Mouse (Mus musculus): ENCODE results near the gene Gon7.

Gene Gon7

DNA sequence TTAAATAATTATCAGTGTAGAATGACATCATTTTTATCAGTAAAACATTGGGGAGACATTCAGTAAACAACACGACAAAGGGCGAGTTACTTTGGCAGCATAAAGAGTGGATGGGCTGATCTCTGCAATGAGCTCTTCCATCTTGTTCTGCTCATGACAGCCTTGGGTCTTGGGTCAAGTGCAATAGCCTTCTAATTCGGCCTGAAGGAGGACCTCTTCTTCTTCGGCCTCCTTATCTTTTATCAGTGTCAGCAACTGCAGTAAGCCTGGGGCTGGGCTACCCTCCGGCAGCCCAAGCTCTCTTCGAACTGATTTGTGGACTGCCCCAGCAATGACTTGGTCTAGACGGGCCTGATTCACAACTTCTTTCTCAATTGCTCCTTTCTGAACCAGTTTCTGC lies 15.5 kb downstream of the Gon7 start:
- peak; percentile 71 for DNase-seq

DNA sequence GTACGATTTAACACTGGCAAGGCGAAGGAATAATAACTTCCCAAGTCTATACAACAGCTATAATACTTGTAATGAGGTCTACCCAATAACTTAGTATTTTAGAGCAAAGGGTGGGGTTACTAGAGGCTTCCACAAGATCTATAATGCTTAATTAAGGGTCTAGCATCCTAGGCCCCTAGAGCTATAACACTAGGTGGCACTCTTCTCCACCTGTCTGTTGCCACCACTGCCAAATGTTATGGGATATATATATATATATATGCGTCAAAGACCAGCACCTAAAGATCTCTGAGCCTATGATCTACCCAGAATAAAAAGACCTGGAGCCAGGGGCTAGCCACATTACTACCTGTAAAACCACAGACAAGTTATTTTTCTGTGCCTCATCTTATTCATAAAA lies 17.3 kb downstream of the Gon7 start:
- DNase-seq, result no peak

DNA sequence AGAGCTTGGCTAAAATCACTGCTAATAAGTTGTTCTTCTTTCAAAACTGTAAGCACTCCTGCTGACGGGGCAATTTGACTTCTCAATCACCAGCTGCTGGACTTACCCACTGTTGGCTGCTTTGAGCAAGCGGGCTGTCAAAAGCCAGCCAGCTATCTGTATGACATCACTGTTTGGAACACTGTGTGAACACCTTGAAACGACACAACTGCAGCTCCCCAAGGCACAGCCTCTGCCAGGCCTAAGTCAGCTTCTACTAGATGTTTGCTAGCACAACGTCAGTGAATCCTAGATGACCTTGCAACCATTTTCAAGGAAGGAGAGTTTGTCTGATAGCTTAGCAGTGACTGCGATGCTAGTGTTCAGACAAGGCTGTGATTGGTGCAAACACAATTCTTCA lies 18.5 kb downstream of the Gon7 start:
- DNase-seq, result no peak

GRCm38 (mm10) chr12:102733381-102733780 lies 24.2 kb downstream of the Gon7 start:
- DNase-seq, result peak; percentile 92

DNA sequence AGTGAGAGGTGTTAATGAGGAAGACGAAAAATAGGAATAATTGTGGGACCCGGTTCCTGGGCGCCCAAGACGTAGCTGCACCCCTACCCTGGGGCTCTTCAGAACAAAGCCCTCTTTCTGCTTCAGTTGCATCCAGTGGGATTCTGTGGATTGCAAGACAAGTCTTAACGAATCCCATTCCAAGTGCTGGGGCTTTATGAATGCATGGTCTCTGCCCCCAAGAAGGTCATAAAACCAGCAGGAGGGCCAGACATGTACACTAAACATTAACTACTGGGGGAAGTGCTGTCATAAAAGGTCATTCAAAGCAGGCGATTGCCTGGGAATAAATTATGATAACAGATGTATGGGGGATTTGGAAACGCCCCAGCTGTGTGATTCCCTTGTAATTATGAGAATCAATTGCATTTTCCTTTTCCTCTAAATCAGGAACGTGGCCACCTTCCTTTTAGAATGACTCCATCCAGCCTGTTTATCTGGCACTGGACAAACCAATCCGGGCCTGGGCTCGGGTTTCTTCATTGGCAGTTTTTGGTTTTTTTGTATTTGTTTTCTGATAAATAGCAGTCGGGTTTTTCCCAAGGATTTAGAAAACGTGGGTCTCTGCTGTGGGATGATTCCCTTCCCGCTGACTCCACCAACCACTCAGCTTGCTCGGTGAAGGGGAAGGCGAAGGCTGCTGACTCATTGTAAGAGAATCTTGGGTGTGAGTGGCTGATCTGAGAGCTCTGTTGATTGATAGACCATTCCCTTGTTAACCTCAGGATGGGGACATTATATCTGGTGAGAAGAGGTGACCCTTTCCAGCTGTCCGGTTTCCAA lies 26.6 kb downstream of the Gon7 start:
- no peak for DNase-seq

DNA sequence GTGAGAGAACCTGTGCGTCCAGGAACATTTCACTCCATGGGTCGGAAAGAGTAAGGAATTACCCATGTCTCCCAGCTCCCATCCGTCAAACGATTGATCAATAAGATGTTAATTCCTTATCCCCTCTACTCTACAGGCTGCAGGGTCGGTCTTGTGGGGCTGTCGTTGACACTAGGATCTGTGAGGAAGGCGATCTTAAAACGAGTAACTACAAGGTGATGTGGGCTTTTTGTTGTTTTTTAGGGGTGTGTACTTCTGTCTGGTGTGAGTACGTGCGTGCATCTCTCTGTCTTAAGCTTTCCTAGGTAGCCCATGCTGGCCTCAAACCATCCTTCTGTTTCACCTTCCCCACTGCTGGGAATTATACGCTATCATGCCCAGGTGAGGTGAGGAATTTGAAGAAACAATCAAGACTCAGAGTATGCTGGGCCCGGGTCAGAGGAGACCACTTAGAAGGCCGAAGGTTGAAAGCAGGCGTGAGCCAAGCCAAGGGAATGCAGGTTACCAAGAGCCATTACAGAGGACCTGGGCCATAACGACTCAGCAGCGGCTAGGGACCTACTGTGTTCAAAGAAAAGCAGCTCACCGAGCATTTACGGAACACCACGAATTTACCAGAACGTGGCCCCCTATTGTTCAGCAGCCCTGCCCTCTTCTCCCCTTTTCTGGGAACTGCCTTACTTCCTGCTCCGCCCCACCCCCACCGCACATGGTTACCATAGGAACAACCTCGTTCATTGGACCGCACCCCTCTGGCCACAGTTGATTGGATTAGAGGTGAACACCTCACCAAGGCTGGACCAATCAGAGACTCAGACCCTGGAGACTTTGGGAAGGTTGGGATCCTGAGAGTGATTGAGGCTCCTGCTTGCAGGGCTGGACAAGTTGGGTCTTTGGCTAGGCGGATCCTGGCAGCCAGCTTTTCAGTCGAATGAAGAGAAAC lies 27.5 kb downstream of the Gon7 start:
- peak; percentile 97 for DNase-seq

DNA sequence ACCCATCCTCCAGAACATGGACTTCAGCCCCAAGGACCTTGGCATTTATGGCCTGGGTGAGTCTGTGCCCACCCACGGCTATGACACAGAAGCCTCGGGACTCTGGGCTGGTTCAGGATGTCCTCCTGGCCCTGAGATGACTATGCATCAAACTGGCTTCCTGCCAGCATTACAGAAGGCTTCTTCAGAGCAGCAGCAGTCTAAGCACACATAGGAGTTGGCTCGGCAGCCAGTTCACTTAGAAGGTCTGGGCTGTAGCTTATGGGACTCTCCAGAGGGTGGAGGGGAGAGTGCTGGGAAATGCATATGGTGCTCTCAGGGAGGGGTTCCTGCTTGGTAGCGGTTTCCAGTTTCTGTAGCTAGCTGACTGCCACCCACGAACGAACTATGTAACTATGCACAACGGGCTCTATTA lies 31.8 kb downstream of the Gon7 start:
- DNase-seq, result no peak

DNA sequence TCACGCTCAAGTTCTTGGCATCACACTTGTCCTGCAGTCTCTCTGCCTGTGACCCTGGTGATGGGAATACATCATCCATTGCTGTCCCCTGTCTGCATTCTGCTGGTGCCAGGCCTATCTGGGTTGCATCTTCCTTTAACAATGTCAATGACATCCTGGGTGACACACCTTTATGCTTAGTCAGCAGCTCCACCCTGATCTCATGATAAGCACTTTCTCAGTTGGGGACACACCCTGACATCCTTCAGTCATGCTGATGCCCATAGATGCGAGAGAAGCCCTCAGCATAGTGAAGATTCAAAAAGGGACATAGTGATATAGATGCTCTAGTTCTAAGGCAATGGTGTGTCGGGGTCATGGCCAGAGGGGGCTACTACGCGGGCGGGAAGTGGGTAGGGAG lies 32.5 kb downstream of the Gon7 start:
- no peak for DNase-seq

- no peak for DNase-seq
Observed at GRCm38 (mm10) chr12:102723861-102724260, 33.7 kb downstream of the Gon7 start.

DNA sequence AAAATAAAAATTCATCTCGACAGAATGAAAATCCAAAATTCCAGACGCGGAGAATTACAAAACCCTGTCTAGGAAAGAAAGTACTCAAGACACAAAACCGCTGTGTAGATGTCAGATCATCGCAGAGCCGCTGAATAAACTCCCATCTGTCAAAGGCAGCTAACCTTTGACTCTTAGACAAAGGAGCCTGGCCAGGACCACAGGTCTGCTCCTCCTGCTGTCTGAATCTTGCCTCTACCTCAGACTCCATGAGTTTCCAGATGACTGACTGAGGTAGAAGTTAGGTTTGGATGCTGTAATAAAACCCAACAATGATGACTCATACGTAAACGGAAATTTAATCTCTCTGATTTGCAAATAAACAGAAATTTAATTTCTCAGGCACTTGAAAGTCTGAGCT lies 34.6 kb downstream of the Gon7 start:
- no peak for DNase-seq

DNA sequence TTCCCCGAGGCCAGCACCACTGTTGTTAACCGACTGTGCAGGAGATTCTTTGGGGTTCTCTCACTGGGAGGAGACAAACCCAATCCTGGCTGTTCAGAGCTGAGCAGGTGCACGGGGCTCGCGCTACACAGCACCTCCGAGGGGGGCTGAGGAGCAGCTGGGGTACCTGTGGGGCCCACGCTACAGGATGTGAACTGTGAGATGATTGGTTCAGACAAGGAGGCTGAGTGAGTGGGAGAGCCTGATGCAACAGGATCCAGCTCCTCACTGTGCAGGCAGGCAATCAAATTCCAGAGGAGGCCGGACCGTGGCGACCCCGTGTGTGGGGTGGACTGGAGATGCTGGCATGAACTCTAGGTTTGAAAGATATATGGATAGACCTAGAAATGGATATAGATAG lies 35.2 kb downstream of the Gon7 start:
- DNase-seq, result peak; percentile 70

- DNase-seq, result peak; percentile 86
Observed at GRCm38 (mm10) chr12:102719552-102720315, 37.9 kb downstream of the Gon7 start.

DNA sequence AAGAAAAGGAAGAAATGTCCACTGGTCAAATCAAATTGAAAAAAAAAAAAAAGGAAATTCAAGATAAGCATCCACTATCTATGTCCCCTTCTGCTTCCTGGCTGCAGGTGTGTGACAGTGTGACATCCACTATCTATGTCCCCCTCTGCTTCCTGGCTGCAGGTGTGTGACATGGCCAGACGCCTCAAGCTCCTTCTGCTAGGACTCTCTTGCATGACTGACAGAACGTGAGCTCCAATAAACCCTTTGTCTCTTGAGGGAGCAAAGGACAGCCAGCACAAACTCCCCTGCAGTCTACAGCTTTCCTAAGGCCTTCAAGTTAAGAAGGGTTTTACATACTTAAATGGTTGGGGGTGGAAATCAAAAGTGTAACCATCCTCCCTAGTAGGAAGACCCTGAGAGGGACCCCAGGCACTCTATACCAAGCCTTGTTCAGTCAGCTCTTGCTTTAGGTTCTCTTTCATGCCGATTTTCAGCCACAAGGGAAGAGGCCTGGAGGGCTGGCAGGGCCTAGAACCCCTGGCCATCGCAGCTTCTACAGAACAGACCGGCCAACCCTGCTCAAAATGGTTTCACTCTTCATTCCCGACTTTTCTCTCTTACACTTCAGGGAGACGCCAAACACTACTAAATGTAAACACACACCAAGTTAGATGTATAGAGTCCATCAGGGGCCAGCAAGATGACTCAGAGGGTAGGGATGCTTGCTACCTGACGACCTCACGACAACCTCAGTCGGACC lies 42.8 kb downstream of the Gon7 start:
- DNase-seq, result peak; percentile 64

GRCm38 (mm10) chr12:102714116-102714515 lies 43.5 kb downstream of the Gon7 start:
- DNase-seq, result no peak

DNA sequence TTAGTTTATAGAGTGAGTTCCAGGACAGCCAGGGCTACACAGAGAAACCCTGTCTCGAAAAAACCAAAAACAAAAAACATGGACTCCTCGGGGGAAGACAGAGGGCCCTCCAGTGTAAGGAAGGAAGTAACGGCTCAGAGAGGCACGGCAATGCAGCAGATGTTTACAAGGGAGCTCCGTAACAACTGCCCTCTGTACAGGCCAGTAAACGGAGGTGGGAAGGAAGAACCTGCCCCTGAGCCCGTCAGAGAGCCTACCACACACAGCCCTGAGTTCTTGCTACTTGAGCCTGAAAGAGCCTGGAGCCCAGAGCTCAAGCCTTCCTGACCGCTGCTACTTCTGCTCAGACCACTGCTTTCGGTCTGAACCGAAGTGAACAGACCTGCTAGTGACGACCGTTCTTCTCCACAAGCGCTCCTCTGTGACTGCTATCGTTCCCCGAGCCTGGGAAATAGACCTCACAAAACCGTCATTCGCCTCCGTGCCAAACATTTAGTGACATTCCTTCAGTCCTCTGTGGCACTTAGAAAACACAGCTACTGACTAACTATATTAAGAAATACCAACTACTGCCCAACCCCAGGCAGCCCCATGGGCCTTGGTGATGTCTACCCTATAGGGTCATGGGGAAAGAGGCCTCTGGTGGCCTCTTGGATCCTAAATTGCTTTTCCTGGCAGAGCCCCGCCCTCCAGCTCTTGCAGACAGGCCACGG lies 44.3 kb downstream of the Gon7 start:
- DNase-seq, result peak; percentile 88

- DNase-seq, result peak; percentile 60
Observed at GRCm38 (mm10) chr12:102710851-102711375, 46.7 kb downstream of the Gon7 start.

DNA sequence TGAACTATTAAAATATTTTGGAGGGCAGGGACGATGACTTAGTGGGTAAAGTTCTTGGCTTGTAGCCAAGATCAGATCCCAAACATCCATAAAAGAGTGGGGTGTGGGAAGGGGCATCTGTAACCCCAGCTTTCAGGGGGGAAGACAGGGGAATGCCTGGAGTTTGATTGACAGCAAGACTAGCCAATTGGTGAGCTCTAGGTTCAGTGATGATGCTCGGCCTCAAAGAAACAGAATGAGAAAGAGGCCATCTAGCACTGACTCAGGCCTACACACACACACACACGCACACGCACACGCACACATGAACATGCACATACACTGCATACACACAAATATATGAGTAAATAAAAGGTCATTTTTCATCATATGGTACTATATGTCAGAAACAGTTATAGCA lies 47.7 kb downstream of the Gon7 start:
- DNase-seq, result peak; percentile 56

DNA sequence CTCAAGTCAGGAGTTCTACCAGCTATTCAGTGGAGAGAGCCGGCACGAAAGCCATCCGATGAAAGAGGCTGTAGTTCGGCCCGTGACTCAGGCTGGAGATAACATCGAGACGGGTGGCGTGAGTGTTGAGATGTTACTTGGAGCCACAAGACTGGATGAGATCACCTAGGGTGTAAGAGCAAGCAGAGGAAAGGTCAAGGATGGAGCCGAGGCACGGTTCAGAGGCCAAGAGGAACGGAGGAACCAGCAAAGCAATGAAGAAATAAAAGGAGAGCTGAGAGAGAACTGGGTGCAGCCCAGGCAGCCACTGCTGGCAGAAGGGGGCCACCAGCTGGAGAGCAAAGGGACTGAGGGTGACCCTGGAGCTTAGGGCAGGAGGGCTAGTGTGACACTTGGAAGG lies 49.4 kb downstream of the Gon7 start:
- DNase-seq, result peak; percentile 93

DNA sequence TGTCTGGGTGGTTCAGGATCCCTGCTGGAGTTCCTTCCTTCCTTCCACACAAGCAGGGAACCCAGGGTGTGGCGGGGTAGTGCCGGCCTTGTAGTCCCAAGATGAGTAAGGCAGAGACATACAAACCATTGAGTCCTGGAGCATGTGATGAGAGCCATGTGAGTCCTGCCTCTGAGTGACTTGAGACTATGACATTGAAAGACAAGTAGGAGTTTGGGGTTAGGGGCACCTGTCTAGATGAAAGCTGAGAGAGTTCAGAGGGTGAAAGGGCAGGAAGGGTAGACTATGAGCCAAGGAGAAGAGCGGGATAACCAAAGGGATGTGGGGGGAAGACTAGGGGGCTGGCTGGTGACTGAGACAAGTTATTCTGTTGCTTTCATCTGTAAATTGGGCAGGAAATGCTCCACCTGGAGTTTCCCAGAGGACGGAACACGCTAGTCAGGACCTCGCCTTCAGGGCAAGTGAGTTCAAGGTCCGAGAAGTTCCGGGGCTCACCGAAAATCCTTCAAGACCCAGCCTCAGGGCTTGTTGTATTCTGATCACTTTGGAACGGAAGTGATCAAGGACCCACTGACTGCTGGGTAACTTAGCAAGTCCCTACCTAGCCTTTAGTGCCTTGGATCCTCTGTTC lies 50.7 kb downstream of the Gon7 start:
- peak; percentile 87 for DNase-seq

- DNase-seq, result no peak
Observed at GRCm38 (mm10) chr12:102705906-102706640, 51.5 kb downstream of the Gon7 start.

Measured in heart, adult 11 months (tissue).